Mouse (Mus musculus) urinary bladder, postnatal 36 days (tissue): Measurements from ENCODE around the gene Rps6kc1.

Experiments
- DNase-seq, 2 experiments: peaks; one replicate each; pipeline ENCODE4 v3.0.0; 2022; ENCODE audit warnings: low spot score in 2 of 2, mixed read lengths in 1 of 2

Rps6kc1 gene

DNA sequence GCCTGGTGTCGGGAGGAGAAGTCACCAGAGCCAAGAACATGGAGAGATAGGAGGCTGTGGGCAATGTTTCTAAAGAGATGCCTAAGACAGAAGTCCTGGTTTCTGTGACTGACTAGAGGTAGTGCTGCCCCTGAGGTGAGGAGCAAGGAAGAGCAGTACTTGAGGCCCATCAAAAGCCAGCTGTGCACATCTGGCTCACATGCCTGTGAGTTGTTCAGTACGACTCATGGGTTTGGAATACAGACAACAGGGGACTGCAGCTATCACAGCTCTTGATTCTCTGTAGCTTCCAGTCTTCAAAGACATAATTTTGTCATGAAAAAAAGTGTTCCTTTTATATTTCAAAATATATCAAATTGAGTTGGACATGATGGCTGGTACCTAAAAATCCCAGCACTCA, 10.5 kb downstream of the Rps6kc1 start:
- DNase-seq = no peak

DNA sequence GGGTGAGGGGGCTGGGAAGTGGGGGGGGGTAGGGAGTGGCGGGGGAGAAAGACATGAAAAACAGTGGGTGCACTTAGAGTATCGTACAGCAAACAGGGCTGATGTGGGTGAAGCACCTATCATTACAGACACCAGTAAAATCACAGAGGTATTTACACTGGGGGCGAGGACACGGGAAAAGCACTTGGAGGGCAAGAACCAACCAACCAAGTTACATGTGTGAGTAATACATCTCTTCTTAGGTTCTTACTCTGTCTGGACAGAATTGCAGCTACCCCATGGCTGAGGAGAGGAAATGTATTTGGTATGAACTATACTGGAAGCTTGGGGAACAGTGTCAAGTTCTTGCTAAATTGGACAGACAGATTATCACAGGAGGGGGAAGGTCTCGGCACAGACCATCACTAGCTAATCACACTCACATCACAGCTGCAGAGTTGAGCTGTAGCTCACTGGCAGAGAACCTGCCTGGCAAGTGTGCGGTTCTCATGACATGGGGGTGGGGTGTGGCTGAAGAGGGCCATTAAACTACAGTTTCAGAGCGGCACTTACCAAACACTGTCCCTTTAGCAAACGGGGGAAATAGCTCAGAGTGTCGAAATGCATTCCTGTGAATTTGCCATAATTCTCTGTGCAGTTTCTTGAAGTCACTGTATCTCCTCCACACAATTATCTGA, 12.5 kb downstream of the Rps6kc1 start:
- peak; percentile 49 to 60 for DNase-seq

DNA sequence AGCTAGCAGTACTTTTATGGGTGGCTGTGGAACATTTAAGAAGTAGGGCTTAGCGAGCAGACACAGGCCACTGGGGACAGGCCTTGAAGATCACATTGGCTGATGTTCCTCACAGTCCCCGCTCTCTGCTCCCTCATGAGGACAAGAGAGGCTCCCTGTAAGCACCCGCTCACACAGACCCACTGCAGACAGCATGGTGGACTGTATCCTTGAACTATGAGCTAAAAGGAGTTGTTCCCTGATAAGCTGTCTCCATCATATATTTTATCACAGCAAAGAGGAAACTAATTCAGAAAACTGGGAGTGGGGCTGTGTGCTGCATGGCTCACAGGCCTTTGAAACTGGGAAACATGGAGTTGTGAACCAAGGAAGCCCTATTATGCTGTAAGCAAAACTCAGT, 13.4 kb downstream of the Rps6kc1 start:
- DNase-seq = no peak

DNA sequence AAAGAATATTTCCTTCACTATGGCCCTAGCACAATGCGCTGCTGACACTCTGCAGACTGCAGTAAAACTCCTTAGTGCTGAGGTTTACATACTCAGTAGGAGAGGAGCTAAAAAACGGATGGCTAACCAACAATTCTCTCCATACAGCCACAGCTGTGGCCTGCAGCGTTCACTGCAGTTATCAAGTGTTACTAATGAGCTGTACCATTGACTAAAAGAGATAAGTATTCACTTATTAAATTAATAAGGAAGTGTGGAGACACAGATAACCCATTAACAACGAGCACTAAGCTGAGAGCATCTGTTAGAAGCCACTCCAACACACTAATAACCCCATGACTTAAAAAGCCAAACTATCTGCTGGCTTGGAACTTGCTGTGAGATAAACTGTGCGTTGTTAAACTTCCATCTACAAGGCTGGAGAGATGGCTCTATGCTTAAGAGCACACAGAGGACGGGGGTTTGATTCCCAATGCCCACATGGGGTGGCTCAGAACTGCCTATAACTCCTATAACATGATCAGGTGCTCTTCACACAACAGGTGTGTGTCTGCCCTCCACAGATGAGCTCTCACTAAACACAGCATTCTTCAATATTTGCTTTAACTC, 17.9 kb downstream of the Rps6kc1 start:
- no peak for DNase-seq

DNA sequence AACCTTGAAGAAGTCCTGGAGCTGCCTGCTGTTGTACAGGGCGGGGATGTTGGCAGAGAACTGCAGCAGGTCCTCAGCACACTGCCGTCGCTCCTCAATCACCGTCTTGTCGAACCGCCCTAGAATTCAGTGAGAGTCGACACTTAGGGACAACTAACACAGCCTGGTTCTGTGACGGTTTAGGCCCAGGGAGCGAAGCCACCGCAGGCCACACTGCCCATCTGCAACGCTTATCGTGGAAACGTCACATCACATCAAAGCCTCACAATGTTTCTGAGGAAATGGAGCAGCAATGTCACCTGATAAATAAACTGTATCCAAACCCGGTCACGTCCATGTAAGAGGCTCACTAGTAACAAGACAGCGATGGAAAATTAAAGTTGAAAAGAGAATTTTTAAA, 22.9 kb downstream of the Rps6kc1 start:
- DNase-seq = no peak

DNA sequence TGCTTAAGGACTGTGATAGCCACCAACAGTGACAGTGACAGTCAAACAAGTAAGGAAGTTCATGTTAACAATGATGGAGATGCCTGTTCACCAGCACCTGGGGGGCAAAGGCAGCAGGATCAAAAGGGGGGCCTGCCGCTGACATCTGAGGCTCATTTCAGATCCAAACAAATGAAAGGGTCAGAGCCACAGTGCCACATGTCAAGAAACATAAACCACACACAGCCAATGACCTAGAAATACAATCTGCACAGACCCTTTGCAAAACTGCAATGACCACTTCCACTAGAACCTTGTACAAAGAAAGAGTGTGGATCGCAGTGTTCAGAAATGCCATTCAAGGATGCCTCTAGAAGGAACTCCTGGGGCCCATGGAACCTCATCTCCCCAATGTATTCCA, 23.5 kb downstream of the Rps6kc1 start:
- no peak for DNase-seq

DNA sequence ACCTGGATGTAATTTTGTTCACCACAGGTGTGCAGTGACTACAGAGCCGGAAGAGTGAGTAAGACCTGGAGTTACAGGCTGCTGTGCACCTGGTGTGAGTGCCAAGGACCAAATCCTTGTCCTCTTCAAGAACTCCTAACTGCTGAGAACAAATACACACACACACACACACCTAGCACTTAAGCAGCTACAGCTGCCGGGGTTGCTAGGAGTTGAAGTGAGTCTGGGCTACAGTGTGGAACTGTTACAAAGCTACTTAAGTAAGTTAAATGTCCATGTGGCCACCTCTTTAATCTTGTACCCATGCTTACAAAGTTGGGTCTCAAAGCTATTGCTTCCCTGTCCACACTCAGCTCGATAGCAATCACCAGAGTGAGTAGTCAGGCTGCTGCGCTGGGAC, 25.6 kb downstream of the Rps6kc1 start:
- no peak for DNase-seq

DNA sequence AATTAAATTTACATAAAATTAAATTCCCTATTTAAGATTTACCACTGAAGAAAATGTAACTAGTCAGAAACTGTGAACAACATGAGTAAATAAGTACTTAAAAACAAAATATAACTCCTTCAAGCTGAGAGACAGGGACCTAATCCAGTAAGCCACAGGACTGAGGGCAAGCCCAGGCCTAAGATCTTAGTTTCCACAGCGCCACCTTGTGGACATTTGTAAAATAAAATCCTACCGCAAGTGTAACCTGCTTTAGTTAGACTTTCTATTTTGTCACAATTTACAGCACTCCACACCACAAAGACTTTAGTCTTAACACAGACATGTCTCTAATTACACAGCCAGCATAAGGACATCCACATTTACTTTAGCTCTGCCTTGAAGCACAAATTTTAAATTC, 30.1 kb downstream of the Rps6kc1 start:
- peak; percentile 15 to 41 for DNase-seq

DNA sequence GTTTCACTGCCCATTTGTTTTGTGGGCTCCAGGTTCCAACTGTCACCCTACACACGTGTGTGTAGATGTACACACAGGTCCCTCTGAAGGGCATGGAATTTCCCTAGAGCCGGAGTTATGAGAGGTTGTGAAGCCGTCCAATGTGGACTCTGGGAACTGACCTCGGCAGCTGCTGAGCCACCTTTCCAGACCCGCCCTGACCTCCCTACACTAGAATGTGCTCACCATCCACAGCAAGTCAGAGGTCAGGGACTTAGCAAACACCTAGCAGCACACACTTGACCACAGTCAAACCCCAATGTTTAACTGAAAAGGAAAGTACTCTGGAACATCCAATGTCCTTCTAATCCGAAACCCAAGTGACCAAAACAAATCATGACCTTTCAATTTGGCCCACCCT, 30.9 kb downstream of the Rps6kc1 start:
- no peak for DNase-seq

DNA sequence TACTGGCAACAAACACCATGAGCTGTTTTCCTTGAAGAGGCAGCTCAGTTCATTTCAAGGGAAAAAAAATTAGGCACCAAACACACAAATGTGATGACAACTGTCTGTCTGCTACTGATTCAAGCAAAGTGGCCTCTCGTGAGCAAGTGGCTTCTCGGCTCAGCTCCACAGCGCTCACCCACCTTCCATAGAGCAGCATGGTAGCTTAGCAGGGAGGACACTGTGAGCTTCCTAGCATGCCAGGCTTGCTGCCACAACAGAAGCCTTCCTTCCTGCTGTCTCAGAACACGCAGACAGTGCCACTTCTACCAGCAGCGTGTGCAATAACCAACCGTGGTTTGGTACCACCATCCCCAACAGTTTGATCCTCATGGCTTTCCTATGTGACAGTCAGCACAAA, 35.8 kb downstream of the Rps6kc1 start:
- no peak for DNase-seq

DNA sequence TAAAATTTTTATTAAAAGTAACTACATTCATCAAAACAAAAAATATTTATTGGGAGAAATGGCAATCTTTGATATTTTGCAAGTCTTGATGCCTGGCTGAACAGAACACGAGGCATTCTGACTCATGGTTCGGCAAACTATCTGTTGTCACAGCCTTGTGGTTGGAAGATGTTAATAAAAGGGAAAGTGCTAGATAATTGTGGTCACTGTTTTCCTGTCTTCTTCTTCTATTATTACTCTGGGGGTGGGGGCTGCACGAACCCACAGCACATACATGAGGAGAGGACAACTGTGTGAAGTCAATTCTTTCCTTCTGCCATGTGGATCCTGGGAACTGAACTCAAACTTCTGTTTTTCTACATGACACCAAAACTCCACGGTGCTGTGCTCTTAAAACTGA, 36.5 kb downstream of the Rps6kc1 start:
- no peak for DNase-seq

DNA sequence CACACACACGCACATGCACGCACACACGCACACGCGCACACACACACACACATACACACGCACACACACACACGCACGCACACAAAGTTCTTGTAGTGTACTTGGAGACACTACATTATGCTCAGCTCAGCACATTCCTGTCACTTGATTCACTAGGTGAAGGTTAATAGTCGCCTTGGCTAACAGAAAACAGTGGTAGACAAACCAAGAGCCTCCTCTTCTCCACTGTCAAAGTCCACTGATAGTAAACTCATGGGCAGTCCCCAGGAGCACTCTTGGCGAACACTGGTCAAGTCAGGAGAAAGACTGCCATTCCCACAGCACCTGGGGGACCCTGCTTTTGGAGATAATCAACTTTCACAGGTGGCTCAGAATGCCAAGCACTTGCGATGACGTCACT, 40.5 kb downstream of the Rps6kc1 start:
- DNase-seq = no peak

DNA sequence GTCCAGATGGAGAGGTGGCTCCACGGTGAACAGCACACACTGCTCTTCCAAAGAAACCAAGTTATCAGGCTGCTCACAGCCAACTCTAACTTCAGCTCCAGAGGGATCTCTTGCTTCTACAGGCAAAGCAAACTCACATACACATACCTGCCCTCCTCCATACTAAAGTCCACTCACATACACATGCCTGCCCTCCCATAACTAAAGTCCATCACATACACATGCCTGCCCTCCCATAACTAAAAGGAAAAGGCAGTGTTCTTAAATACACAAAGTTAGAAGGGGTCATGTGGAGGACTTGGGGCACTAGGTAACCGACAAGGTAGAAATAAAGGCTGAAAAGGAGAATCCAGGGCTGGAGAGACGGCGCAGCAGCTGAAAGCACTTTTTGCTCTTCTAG, 41.6 kb downstream of the Rps6kc1 start:
- DNase-seq = no peak

DNA sequence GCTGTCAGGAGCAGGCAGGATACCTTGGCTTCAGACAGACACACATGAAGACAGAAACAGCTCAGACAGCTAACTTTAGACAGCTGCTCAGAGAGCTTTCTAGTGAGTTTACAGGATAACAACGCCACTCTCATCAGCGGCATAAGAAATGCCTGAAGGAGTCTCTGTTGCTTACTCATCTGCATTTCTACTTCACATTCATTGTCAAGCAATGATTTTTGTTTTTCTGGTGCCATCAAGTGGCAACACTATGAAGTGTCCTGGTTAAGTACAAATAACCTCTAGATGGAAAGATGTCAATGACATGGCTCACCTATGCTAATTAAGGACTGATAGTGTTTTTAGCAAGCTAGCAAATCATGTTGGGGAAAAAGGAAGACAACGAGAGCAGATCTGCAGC, 42.8 kb downstream of the Rps6kc1 start:
- no peak for DNase-seq

DNA sequence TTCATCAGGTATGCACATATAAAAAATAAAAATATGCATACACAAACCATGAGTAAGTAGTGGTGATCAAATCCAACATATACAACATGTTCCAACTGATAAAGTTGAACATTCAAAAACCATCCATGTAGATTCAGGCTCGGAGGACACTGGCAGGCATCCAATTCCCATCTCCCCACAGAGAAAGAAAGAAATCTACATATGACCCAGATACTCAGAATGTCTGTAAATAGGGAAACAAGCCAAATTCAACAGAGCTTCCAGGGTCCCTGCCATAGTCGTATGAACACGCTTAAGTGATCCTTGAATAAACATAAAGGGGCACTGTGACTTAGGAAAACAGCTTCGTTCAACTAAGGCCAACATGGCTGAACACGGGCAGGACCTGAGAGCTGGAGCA, 49.9 kb downstream of the Rps6kc1 start:
- no peak for DNase-seq

DNA sequence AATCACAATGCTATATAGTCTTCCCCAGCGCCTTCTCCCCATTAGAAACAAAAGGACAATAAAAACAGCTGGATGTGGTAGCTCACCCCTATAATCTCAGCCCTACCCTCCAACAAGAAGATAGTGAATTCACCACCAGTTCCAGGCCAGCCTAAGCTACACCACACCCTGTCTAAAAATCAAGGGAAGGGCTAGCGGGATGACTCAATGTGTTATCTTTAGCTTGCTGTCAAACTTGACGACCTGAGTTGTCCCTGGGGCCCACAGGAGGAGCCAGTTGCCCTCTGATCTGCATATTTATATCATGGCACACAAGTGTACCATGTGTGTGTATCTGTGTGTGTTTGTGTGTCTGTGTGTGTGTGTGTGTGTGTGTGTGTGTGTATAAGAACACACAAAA, 57.1 kb downstream of the Rps6kc1 start:
- no peak for DNase-seq

DNA sequence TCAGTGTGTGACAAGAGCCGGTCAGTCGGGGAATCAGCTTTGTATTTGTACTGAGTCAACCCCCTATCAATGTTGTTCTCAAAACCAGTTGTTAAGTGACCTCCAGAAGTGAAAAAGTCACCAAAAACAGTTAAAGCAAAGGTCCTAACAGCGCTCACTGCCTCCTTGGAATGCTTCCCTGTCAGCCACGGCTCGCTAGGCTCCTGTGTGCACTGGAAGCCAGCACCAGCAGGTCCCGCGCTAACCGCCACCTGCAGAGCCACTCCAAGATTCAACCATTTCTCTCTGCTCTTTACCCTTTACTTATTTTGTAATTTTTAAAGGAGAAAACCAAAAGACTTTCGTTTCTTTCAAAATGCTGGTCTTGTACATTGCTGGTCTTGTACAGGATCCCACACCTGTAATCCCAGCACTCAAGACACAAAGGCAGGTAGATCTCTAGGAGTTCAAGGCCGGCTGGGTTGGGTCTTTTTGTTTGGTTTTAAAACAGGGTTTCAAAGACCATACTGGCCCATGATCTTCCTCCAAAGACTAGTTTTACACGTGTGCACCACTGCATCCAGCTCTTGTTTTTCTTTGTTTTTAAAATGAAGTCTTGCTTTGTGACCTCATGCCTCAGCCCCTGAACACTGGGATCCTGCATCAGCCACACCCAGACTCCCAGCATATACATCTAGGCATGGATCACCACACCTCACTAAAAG, 62.3 kb downstream of the Rps6kc1 start:
- DNase-seq = no peak

DNA sequence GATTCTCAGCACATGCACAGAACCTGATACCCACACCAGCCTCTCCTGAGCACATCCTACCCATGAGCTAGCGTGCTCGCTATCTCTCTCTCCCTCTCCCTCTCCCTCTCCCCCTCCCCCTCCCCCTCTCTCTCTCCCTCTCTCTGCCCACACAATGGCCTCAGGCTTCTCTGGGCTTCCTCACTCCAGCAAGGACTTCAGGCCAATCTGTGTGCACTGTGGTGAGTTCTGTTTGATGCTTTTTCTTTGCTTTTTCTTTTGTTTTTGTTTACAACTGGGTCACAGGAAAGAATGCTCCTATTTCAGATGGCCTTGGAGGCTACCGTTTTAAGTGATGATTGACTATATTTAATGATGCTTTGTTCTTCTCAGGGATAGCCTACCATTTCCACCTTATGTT, 62.9 kb downstream of the Rps6kc1 start:
- DNase-seq = no peak

DNA sequence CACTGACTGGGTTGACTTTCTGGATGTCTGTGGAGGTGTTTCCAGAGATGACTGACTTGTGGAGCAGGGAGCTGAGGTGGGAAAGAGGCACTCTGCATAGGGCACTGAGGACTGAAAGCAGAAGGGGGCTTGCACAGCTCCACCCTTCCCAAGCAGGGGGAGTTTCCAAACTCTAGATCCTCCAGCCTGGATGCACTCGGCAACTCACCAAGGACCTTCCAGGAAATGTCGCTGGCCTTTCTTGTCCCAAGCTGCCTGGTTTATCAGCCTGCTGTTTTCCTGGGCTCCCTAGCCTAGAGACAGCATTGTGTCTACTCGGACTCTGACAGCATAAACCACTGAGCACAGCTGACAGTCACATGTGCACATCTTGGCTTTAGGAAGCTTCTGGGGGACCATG, 64.6 kb downstream of the Rps6kc1 start:
- DNase-seq = no peak

DNA sequence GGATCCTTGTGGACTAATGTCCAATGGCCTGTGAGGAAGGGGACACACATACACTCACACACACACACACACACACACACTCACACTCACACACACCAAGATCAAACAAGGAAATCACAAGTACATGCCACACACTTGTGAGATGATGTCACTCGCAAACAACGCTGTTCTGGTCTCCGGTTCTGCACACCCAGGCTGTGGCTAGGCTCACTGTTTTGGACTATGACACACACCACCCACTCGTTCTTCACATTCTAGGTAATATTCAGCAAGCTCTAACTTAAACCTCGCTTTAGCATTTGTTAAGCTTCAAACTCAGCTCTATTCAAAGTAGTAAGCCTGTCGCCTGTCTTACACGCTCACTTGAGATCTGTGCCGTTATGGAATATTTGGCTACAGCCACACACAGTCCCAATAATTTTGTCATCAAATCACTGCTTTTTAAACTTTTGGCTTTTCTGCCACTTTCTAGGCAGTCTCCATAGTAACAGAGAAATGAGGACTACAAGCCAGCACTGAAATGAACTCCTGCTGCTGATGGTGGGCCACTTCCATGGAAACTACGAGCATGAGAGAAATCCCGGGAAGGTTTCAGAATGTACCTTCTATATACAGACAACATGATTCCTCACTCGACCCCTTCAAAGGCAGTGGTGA, 65.4 kb downstream of the Rps6kc1 start:
- no peak for DNase-seq

DNA sequence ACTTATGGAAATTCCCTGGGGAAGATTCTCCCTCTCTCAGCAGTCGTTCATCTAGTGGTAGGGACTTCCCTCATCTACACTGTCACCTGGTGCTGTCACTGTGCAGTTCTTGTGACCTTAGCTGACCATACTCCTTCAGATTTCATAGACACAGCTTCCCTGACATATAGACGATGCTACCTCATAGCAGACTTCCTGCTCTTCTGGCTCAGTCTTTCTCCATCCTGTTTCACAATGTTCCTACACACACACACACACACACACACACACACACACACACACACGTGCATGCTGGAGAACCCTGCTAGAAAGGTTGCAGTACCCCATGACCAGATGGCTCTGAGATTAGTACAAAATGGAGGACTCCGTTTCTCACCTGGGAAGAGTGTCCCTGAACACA, 66.2 kb downstream of the Rps6kc1 start:
- DNase-seq = no peak

DNA sequence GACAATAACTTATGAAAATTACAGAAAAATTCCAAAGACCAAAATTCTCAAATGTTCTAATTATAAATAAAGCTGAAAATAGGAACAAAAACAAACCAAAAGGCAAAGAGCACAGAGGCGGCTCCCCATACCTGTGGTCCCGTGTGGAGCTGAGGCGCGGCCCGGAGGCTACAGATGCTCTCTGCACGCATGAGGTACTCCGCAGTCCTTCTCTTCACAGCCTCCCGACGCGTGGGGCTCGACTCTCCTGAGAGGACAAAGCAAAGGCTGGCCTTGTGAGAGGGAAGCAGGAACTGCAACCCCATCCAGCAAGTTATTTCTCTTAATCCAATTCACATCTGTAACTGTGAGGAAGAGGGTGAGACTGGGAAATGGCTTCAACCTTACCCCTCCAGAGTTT, 67.2 kb downstream of the Rps6kc1 start:
- no peak for DNase-seq

DNA sequence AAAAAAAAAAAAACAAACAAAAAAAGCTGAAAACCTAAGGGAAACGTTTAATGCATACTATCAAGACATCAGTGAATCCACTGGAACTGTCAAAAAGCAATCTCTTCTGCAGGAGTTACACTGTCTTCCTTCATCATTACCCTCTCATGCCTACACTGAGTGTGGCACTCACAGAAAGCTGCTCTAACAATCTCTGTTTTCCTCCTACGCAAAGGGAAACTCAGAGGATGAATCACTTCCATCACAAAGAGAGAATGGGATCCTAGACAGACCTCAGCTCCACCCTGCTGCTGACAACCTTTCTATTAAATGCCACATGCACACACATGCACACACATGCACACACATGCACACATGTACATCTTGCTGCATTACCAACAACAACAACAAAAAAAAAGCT, 75.5 kb downstream of the Rps6kc1 start:
- DNase-seq = no peak
